Mouse (Mus musculus): Measurements from ENCODE around the gene Polq. TPM values are rescaled to one million over a fixed set of nuclear protein-coding genes. Genes with fewer than 3 reads are reported as not detected.

The Polq gene
- total RNA-seq, 2 experiments from 2014 or later: 1.7 to 2.1 TPM

DNA sequence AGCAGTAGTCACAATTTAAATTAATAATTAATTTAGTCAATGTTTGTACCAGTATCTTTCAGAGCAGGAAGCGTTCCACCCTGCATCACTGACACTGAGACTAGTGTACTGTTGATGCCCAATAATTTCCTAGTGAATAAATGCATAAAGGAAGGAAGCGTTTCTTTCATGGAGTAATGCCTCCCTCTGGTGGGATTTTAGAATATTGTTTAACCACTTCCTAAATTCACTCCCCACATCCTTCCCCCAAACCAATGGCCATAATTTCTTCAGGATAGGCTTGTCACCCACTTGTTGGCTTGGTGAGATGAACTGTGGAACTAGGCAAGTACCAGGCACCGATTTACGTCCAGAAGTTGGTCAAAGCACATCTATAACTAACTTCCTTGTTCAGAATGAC, 1.2 kb upstream of the Polq start:
- TF ChIP-seq CTCF (IDR thresholded peaks at IDR 0.05): peak; percentile 69
- DNase-seq (ENCODE audit: extremely low spot score in 1 of 2, low spot score in 2 of 2): no peak
- Histone ChIP-seq H3K27ac (no peak overlapping the region), H3K4me3 (no peak overlapping the region)
- intact Hi-C loops (cut with DNase I): loop anchor here (2.0 to 5.0 kb wide), 6 partner anchors 66 to 968 kb away; partner anchors contain the start of genes Eaf2, Golgb1, Iqcb1 and Wdr5b

DNA sequence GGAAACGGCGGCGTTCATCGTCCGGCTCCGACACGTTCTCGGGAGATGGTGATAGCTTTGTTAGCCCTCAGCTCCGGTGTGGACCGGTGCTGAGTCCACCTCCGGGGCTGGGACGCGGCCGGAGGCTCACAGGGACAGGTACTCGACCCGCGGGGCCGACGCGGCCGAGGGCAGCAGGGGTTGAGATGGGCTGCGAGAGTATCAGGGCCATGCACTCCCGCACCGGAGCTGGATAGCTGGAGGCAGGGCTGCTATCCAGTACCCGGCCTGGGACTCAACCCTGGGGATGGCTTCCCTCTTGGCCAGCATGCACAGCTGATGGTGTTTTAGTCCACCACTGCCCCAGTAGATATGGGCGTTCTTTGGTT, 320 bp downstream of the Polq start:
- DNase-seq (ENCODE audit: extremely low spot score in 1 of 2, low spot score in 2 of 2): no peak
- TF ChIP-seq CTCF (IDR thresholded peaks at IDR 0.05): no peak

GRCm38 (mm10) chr16:37012336-37012735, 750 bp downstream of the Polq start:
- intact Hi-C loops (cut with DNase I): loop anchor here (5.0 kb wide), 2 partner anchors 540 to 970 kb away; partner anchors contain the start of gene Wdr5b
- DNase-seq (ENCODE audit: extremely low spot score in 1 of 2, low spot score in 2 of 2): no peak
- Histone ChIP-seq H3K4me3 (peak overlapping the region; percentile 73), H3K27ac (no peak overlapping the region)
- TF ChIP-seq CTCF (IDR thresholded peaks at IDR 0.05): no peak

More for the DNA sequence above, 320 bp downstream of the Polq start:
- intact Hi-C loops (cut with DNase I): loop anchor here (2.0 to 5.0 kb wide), 6 partner anchors 67 to 970 kb away; partner anchors contain the start of genes Eaf2, Golgb1, Iqcb1 and Wdr5b
- no peak overlapping the region for H3K27ac ChIP-seq
- H3K4me3 ChIP-seq: peak overlapping the region; percentile 73

- TF ChIP-seq CTCF (IDR thresholded peaks at IDR 0.05): no peak
- intact Hi-C loops (cut with DNase I): no loop called here
- Histone ChIP-seq H3K27ac (no peak overlapping the region), H3K4me3 (no peak overlapping the region)
- DNase-seq (ENCODE audit: extremely low spot score in 1 of 2, low spot score in 2 of 2): no peak
These were observed 16.0 kb downstream of the Polq start for GRCm38 (mm10) chr16:37027581-37027980.

GRCm38 (mm10) chr16:37031996-37032395, 20.4 kb downstream of the Polq start:
- no peak for DNase-seq (ENCODE audit: extremely low spot score in 1 of 2, low spot score in 2 of 2)
- no peak overlapping the region for H3K27ac ChIP-seq
- intact Hi-C loops (cut with DNase I): no loop called here

DNA sequence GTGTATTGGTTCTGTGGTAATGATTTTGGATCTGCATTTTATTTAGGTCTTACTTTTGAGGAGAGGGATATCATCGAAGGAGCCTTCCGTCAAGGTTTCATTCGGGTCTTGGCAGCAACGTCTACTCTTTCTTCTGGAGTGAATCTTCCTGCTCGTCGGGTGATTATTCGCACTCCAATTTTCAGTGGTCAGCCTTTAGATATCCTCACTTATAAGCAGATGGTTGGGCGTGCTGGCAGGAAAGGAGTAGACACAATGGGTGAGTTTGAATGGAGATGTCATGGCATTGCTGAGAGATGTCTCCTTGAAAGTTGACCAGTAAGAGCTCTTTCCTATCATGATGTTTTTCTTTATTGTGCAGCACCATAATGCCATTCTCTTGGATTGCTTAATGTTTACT, 23.2 kb downstream of the Polq start:
- intact Hi-C loops (cut with DNase I): no loop called here
- no peak for DNase-seq (ENCODE audit: extremely low spot score in 1 of 2, low spot score in 2 of 2)
- no peak for TF ChIP-seq CTCF (IDR thresholded peaks at IDR 0.05)
- Histone ChIP-seq H3K27ac (no peak overlapping the region), H3K4me3 (no peak overlapping the region)

More at GRCm38 (mm10) chr16:37031996-37032395, 20.4 kb downstream of the Polq start:
- no peak overlapping the region for H3K4me3 ChIP-seq
- TF ChIP-seq CTCF (IDR thresholded peaks at IDR 0.05): no peak

- Histone ChIP-seq H3K4me3 (no peak overlapping the region), H3K27ac (no peak overlapping the region; the same call in 1 of the 2 replicates)
- DNase-seq (ENCODE audit: extremely low spot score in 1 of 2, low spot score in 2 of 2): no peak
- intact Hi-C loops (cut with DNase I): no loop called here
- no peak for TF ChIP-seq CTCF (IDR thresholded peaks at IDR 0.05)
These were observed 48.0 kb downstream of the Polq start for GRCm38 (mm10) chr16:37059631-37060030.

DNA sequence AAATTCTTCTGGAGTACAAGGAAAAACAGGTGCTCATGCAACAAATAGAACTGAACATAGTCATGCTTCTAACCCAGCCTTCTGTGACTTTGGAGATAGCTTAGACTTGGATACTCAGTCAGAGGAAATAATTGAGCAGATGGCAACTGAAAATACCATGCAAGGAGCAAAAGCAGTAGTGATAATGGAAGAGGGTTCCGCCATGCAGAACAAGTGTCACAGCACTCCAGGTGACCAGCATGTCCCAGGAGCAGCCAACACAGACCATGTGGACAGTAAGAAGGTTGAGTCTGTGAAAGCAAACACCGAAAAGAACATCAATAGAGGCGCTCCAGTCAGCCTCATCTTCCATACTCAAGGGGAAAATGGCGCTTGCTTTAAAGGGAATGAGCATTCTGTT, 49.7 kb downstream of the Polq start:
- TF ChIP-seq CTCF (IDR thresholded peaks at IDR 0.05): no peak
- no peak for DNase-seq (ENCODE audit: extremely low spot score in 1 of 2, low spot score in 2 of 2)
- intact Hi-C loops (cut with DNase I): no loop called here
- H3K27ac ChIP-seq: no peak overlapping the region; the same call in 1 of the 2 replicates
- no peak overlapping the region for H3K4me3 ChIP-seq

- no peak overlapping the region for H3K27ac ChIP-seq
- intact Hi-C loops (cut with DNase I): no loop called here
These were observed 60.8 kb downstream of the Polq start for GRCm38 (mm10) chr16:37072354-37072753.

DNA sequence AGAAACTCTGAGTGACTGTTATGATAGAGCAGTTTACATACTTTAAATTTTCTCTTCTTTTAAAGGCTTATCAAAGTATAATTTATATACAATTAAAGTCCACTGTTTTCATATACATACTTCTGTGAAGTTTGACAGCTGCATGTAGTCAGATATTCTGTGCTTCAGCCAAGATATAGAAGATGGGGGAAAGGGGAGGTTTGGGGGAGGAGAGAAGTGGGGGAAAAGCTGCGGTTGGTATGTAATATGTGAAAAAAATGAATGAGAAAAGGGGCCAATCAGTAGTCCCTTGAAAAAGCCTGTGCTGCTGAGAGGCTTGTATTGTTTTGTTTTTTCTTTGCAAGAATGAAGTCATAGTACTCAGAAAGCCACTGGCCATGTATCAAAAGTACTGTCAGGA, 78.1 kb downstream of the Polq start:
- no peak for DNase-seq (ENCODE audit: extremely low spot score in 1 of 2, low spot score in 2 of 2)
- Histone ChIP-seq H3K4me3 (no peak overlapping the region), H3K27ac (no peak overlapping the region; the same call in 1 of the 2 replicates)
- intact Hi-C loops (cut with DNase I): no loop called here
- TF ChIP-seq CTCF (IDR thresholded peaks at IDR 0.05): no peak

More at GRCm38 (mm10) chr16:37072354-37072753, 60.8 kb downstream of the Polq start:
- no peak for TF ChIP-seq CTCF (IDR thresholded peaks at IDR 0.05)
- H3K4me3 ChIP-seq: no peak overlapping the region
- DNase-seq (ENCODE audit: extremely low spot score in 1 of 2, low spot score in 2 of 2): no peak

- no peak for TF ChIP-seq CTCF (IDR thresholded peaks at IDR 0.05)
These were observed 82.7 kb downstream of the Polq start for GRCm38 (mm10) chr16:37094169-37094833.

GRCm38 (mm10) chr16:37108763-37109162, 97.2 kb downstream of the Polq start:
- no peak for TF ChIP-seq CTCF (IDR thresholded peaks at IDR 0.05)
- DNase-seq (ENCODE audit: extremely low spot score in 1 of 2, low spot score in 2 of 2): no peak
- intact Hi-C loops (cut with DNase I): loop anchor here (1.0 to 10.0 kb wide), 3 partner anchors 394 to 706 kb away; no protein-coding TSS in a partner anchor
- Histone ChIP-seq H3K4me3 (no peak overlapping the region), H3K27ac (no peak overlapping the region)

More at GRCm38 (mm10) chr16:37094169-37094833, 82.7 kb downstream of the Polq start:
- DNase-seq (ENCODE audit: extremely low spot score in 1 of 2, low spot score in 2 of 2): no peak
- no peak overlapping the region for H3K27ac ChIP-seq
- intact Hi-C loops (cut with DNase I): no loop called here
- no peak overlapping the region for H3K4me3 ChIP-seq
